Mouse (Mus musculus) urinary bladder, postnatal 10 days (tissue): ENCODE data around the gene Fancc.

Experiments
- DNase-seq: peaks from one replicate; pipeline ENCODE4 v3.0.0; 2022; ENCODE audit warnings: low spot score

Fancc gene

GRCm38 (mm10) chr13:63496646-63497582 lies at the start of gene Fancc:
Fancc (minus strand) TSS chr13:63497278.
- no peak for DNase-seq

GRCm38 (mm10) chr13:63545291-63545690 lies 48.2 kb upstream of the Fancc start:
- DNase-seq = no peak

GRCm38 (mm10) chr13:63544967-63545253 lies 47.8 kb upstream of the Fancc start:
- no peak for DNase-seq

DNA sequence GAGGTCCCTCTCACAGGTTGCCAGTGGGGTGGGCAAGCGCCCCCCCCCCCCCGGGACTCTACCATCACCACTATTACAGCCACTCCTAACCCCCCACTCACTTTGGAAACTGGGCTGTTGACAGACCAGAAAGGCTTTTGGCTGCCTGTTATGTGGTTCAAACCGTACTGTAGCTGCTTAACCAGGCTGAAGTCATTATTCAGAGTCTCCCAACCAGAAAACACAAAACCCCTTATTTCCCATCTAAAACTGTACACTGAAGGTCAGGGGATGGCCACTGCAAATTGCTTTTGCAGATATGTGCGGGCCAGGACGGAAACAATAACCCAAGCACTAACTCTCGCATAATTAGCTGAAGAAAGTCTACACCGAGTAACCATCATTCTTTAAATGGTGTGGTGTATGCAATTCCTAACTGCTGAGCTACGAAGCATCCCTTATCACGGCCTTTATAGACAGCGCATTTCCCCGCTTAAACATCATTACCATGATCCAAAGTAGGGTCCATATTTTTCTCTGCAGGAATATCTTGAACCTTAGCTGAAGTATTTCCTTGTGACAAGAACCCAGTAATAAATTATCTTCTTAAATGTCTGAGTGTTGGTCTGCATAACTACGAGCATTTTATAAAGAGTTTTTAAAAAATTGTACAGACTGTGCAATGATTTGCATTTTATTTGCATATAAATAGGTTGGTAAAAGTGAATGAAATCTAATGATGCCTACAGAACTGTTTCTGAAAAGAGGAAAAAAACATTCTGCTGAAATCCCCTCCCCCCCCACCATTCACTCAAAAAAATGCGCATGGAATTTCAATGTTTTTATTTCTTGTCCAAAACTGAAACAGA lies 47.3 kb upstream of the Fancc start:
- no peak for DNase-seq

- no peak for DNase-seq
Observed at GRCm38 (mm10) chr13:63543459-63543858, 46.4 kb upstream of the Fancc start.

DNA sequence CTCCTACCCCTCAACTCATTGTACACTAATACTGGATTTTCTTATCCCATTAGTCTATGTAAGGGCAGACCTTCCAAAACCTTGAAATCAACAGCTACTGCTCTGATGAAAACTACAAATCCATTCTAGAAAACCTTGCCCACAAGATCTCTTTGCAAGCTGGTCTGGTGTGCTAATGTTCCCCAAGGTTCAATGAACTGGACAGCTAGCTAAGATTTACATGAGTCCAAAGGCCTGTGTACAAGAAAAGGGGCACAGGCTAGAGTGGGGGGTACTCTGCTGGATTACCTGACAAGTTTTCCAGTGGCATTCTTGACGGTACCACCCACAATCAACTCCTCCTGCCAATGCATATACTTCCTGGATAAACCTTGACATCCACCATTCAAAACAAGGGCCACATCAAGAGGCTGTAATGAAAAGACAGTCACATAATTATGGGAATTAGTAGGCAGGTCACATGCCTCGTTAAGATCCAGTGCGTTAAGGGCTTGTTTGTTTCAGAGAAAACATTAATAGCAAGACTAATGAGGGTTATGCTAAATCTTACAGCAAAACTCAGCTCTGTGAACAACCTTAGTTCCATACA lies 45.8 kb upstream of the Fancc start:
- DNase-seq = no peak

DNA sequence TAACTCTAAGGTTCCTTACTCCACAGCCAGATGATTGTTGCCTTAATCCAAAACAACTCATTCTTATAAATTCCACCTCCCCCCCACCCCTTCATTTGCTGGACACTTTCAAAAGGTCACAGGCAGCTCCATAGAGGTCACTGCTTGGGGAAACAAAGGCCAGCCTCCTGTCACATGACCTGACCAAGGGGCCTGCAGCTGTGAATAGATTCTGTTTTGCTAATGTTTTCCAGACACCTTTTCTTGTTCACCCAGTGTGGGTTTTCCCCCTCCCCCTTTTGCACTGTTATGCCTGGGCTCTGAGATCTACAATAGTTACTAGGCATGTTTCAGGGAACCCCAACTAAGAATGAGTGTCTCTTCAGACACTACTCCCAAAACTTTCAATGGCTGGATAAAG lies 44.4 kb upstream of the Fancc start:
- DNase-seq = no peak

DNA sequence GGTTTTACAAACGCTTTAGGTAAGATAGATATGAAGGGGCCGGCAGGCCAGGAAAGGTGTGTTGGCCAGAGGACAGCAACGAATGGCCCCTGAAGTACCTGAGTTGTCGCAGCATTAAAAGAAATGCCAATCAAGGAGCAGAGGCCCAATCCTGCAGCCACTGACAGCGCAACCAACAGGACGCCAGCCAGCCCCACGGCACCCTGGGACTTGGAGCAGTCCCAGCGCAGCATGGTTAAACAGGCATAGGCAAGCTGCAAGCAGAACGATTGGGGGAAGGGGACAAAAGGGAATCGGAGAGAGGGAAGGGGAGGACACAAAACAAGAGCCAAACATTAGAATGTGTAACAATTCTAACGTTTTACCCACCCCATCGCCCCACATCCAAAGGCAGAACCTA lies 43.5 kb upstream of the Fancc start:
- no peak for DNase-seq

GRCm38 (mm10) chr13:63534981-63535380 lies 37.9 kb upstream of the Fancc start:
- no peak for DNase-seq

- DNase-seq = no peak
Observed at GRCm38 (mm10) chr13:63530857-63531256, 33.8 kb upstream of the Fancc start.

DNA sequence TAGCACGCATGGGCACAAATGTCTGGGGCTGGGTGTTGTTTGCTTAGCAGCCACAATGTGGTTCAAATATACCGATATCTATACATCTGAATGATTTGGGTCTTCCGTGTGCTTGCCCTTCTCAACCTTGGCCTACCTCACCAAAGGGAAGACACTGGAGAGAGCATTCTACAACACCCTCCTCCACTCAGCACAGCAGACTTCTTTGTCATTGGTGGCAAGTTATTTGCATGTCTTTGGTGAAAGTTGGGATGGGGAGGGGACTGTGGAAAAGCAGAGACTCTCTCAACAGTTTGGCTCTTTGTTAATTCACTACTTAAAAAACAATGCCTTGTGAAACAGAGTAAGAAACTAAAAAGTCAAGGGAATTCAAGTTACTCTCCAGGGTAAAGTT lies 33.3 kb upstream of the Fancc start:
- no peak for DNase-seq

DNA sequence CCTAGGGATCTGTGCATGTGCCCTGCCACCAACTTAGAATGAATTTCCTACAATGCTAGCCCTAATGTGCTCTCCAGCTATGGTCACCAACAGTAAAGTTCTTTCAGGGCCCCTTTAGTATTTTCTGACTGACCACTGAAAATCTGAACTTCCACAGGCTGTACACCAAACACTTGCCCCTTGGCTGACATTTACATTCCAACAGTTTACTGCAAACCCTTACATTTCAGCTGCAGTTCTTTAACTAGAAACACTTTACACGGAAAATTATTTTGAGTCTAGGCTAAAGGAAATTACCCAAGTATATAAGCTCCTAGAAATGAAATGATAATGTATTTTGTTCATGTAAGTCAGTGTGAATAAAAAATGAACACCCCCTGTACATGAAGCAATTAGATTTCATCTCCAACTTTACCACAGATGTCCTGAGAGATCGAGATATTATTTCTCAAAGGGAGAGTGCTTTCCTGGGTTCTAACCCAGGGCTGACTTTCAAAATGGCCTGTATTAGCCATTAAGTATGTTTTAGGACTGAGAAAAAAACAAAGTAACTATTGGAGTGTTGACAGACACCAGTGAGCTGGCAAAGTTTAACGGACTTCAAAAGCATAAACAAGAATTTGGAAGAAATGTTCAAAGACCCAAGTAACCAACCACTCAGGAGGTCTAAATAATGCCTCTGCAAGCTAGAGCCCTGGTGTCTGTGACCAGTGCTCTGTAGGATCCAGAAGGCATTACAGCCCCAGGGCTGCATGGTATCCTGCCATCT lies 32.7 kb upstream of the Fancc start:
- DNase-seq = no peak

DNA sequence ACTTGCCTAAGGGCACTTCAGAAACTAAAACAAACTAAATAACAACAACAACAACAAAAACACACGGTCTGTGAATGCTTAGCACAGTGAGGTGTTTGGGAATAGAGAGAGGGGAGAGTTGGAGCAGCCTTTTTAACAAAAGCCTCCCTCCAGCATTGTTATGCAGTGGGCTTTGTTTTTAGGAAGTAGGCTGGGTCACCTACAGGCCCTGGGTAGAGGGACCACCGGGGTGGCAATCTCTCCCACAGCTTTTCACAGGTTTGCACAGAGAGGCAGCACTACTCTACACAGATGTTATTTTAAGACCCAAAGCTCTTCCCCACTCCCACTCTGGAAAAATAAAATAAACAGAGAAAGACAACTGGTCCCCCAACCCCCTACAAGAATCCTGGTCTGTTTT lies 31.8 kb upstream of the Fancc start:
- DNase-seq = no peak

DNA sequence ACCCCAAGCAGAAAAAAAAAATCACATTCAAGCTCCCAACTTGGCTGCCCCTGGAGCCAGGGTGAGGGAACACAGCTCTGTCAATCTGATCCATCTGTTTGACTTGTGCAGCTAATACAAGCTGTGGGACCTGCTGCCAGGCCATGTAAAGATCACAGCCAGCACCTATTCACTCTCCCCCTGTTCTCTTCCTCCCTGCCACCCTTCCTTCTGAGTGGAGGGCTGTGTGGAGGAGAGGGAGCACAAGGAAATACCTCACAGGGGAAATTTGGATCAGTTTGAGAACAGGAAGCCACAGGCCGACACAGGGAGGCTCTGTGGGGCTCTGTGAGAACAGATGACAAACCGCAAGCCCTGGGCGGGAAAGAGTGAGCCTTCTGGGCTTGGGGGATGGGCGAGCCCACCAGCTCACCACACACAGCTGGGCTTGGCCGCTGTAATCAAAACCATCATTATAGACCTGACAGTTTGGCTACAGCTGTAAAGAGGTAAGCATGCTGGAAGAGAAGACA lies 31.1 kb upstream of the Fancc start:
- no peak for DNase-seq

DNA sequence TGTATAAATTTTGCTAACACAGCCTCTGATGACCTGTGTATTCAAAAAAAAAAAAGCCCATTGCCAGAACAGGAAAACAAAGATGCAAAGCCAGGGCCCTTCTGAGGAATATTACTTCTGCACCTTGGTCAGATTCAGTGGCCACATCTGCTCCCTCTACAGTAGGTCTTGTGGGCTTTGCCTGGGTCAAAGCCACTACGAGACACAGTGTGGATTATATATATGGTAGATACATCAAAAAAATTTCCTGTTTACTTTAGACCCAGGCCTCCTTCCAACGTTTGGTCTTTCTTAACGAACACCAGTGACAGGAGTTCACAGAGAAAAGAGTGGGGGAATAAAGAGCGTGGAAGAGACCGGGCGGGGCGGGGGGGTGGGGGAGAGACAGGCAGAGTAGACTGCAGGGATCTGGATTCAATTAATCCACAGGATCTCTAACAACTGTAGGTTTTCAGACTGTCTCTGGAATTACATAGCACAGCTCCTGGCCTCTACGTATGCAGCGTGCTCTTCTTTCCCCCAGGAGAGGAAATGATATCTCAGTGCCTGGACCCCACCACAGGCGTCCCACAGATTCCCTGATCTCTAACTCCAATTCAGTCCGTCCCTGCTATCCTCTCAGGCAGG lies 28.6 kb upstream of the Fancc start:
- DNase-seq = no peak

GRCm38 (mm10) chr13:63524608-63525570 lies 27.8 kb upstream of the Fancc start:
- no peak for DNase-seq

- DNase-seq = no peak
Observed at GRCm38 (mm10) chr13:63524061-63524460, 27.0 kb upstream of the Fancc start.

DNA sequence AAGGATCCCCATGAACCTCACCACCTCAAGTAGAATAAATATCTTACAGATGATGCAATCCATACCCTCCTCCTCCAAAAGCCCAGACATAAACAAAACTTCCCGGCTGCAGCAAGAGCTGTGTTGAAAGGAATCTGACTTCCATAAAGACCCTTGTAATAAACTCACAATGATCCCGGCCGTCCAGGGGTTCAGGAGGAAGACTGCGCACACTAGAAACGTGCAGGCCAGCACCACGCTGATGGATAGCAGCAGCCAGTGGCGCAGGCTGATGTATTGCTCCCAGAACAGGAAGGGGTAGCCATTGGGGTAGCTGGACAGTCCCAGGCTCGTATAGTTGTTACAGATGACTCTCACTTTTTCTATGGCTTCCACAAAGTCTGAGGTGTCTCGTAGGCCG lies 25.8 kb upstream of the Fancc start:
- DNase-seq = no peak

GRCm38 (mm10) chr13:63520110-63520509 lies 23.0 kb upstream of the Fancc start:
- DNase-seq = no peak

DNA sequence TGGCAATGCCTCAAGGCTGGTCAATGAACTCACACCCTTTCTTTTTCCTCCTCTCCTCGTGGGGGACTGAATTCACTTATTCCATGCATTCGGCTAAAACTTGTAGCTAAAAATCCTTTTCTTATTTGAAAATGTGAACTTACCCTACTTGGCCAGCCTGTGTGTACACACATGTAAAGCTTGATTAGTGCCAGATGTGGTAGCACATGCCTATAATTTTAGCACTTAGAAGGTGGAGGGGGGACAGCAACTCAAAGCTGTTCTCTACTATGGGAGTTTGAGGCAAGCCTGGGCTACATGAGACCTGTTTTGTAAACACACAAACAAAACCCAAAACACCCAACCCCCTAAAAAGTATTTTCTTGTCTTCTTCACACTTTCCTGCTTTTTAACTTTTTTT lies 19.5 kb upstream of the Fancc start:
- no peak for DNase-seq
